Mouse (Mus musculus) small intestine, adult 2 months (tissue): Measurements from ENCODE around the gene Npc1l1. TPM values are rescaled to one million over a fixed set of nuclear protein-coding genes. Genes with fewer than 3 reads are reported as not detected.

Experiments used
- H3K27ac ChIP-seq: fragments of 200-500 bp; 2 replicates; pipeline ENCODE4 v1.5.1; 2012; ENCODE audit warnings: low read depth, low read length, control low read depth, inconsistent platforms; ENCODE audit not compliant: insufficient read depth
- H3K27me3 ChIP-seq: fragments of 200-500 bp; 2 replicates; pipeline ENCODE4 v1.6.1; 2012; ENCODE audit warnings: mild to moderate bottlenecking, moderate library complexity, low read length, inconsistent platforms; ENCODE audit not compliant: control insufficient read depth, insufficient read depth
- H3K36me3 ChIP-seq: fragments of 200-500 bp; 2 replicates; pipeline ENCODE4 v1.6.1; 2012; ENCODE audit warnings: mild to moderate bottlenecking, low read length, control low read depth, inconsistent platforms; ENCODE audit not compliant: control insufficient read depth, insufficient read depth
- H3K4me1 ChIP-seq: fragments of 200-500 bp; 2 replicates; pipeline ENCODE4 v1.6.1; 2012; ENCODE audit warnings: low read length, inconsistent platforms, mixed read lengths; ENCODE audit not compliant: control insufficient read depth, insufficient read depth, insufficient read length
- H3K4me3 ChIP-seq: fragments of 200-500 bp; 2 replicates; pipeline ENCODE4 v1.5.1; 2012; ENCODE audit warnings: low read depth, mild to moderate bottlenecking, control low read depth, inconsistent platforms, low read length, moderate library complexity
- CTCF ChIP-seq: fragments of 200-500 bp; IDR thresholded peaks from 2 replicates; pipeline ENCODE4 v1.5.1; 2012; ENCODE audit warnings: low read depth, mild to moderate bottlenecking, control low read depth, inconsistent platforms, low read length, moderate library complexity, mixed read lengths; ENCODE audit not compliant: insufficient replicate concordance, insufficient read length; ENCODE audit errors: extremely low read depth
- POLR2A ChIP-seq: fragments of 200-500 bp; IDR thresholded peaks from 2 replicates; pipeline ENCODE4 v1.6.1; 2012; ENCODE audit warnings: low read depth, mild to moderate bottlenecking, control low read depth, inconsistent platforms, low read length, moderate library complexity
- WGBS: fragments of 180-500 bp; shearing (Covaris S2); methylation state at CpG from one replicate; pipeline ENCODE4 v1.1.7; 2018; 5-methylcytosine and 5-hydroxymethylcytosine counted together
- polyA plus RNA-seq: library from polyadenylated mRNA; depleted of rRNA; stranded (reverse); fragments of >200 nt; gene quantifications from 2 replicates; pipeline ENCODE4 v1.2.3, GENCODE M21; 2012

Gene Npc1l1
- polyA plus RNA-seq, 1 experiment = 819 TPM

GRCm38 (mm10) chr11:6200570-6200969 lies 29.4 kb downstream of the Npc1l1 start:
- peaks cover 8% of the 10 kb centered on the region; the same call in 1 of the 2 replicates for H3K4me1 ChIP-seq
- peak overlapping the region; percentile 92; the same call in 1 of the 2 replicates for H3K27ac ChIP-seq
- H3K36me3 ChIP-seq = no peaks in the 10 kb centered on the region
- WGBS = 24% methylated on average over 9 of the region's 9 CpGs
- H3K4me3 ChIP-seq = no peak overlapping the region
- TF ChIP-seq CTCF (no peak), POLR2A (no peak)
- H3K27me3 ChIP-seq = no peaks in the 10 kb centered on the region

DNA sequence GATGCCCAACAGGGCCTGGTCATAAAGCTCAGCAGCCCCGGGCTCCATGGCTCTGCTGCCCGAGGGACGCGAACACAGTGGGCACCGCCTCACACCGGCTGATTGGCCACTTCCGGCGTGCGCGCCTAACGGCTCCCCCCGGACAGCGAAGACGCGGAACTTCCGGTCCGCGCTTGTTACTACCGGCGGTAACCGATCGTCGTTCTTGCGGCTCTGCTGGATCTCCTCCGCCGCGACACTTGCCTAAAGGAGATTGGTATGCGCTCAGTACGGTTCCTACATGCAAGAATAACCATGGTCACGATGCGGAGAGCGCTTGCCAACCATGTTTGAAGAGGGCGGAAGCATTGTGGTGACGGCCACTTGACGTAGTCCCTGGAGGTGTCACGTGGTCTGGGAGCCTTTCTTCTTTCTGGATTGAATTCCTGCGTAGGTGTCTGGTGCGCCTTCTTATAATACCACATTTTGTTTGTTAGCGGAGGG lies 29.8 kb downstream of the Npc1l1 start, which contains the start of gene Nudcd3:
Nudcd3 (minus strand) TSS at position 329 of the 483 bp plus-strand sequence.
- Histone ChIP-seq H3K36me3 (no peaks in the 10 kb centered on the region), H3K27ac (peak within 1 kb of the TSS; percentile 92), H3K4me1 (peaks cover 10% of the 10 kb centered on the region; the same call in 1 of the 2 replicates), H3K4me3 (peak within 1 kb of the TSS; percentile 86), H3K27me3 (no peaks in the 10 kb centered on the region)
- TF ChIP-seq CTCF (no peak), POLR2A (peak; percentile 31; the same call in 1 of the 2 replicates)
- WGBS = under 1% methylated on average over 39 of the region's 39 CpGs

- Histone ChIP-seq H3K27ac (peak within 1 kb of the TSS; percentile 92), H3K4me1 (peaks cover 10% of the 10 kb centered on the region; the same call in 1 of the 2 replicates), H3K36me3 (no peaks in the 10 kb centered on the region), H3K27me3 (no peaks in the 10 kb centered on the region), H3K4me3 (peak within 1 kb of the TSS; percentile 86)
- under 1% methylated on average over 35 of the region's 35 CpGs for WGBS
- TF ChIP-seq POLR2A = no peak
- TF ChIP-seq CTCF = 0 out of 2 replicates have a peak, but pooled peaks have one; percentile 5
Measured at GRCm38 (mm10) chr11:6199410-6200086, 30.4 kb downstream of the Npc1l1 start, which contains the start of gene A730071L15Rik. TSS of gene A730071L15Rik (plus strand) at chr11:6200029.

DNA sequence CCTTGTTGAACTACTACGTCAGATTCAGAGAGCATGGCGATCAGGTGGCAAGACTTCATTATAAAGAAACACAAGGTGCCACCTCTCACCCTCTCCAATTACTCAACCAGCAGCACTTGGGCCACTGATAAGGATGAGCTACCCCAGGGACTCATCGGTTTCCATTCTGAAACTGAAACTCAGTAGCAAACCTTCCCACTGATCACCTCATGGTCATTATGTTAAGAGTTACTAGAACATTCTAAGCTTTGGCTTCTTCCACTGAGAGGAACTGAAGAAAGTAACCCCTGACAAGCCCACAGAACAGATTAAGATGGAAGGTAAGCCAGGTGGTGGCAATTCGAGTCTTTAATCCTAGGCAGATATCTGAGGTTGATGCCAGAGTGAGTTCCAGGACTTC lies 31.5 kb downstream of the Npc1l1 start:
- H3K4me1 ChIP-seq = peaks cover 10% of the 10 kb centered on the region; the same call in 1 of the 2 replicates
- no peaks in the 10 kb centered on the region for H3K36me3 ChIP-seq
- no peaks in the 10 kb centered on the region for H3K27me3 ChIP-seq
- TF ChIP-seq POLR2A = no peak
- no peak for TF ChIP-seq CTCF
- no peak overlapping the region for H3K27ac ChIP-seq
- WGBS = 52% methylated on average over 4 of the region's 4 CpGs
- no peak overlapping the region for H3K4me3 ChIP-seq

DNA sequence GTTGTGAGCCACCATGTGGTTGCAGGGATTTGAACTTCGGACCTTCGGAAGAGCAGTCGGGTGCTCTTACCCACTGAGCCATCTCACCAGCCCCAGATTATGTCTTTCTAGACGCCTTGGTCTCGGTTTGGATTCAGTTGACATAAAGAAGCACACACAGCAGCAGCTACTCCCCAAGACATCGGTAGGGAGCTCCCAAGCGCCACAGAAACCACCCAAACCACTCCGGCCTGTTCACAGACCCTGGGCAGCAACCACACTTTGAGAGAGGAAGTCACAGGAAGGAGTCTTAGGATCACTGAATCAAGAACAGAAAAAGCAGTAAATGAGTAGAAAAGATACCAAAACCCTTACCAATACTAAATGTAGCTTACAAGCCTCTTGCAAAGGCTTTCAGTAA lies 33.2 kb downstream of the Npc1l1 start:
- Histone ChIP-seq H3K4me3 (no peak overlapping the region), H3K27ac (no peak overlapping the region), H3K27me3 (no peaks in the 10 kb centered on the region), H3K36me3 (peaks cover 10% of the 10 kb centered on the region), H3K4me1 (peaks cover 10% of the 10 kb centered on the region; the same call in 1 of the 2 replicates)
- 77% methylated on average over 8 of the region's 8 CpGs for whole genome bisulfite sequencing
- TF ChIP-seq CTCF (no peak), POLR2A (no peak)

DNA sequence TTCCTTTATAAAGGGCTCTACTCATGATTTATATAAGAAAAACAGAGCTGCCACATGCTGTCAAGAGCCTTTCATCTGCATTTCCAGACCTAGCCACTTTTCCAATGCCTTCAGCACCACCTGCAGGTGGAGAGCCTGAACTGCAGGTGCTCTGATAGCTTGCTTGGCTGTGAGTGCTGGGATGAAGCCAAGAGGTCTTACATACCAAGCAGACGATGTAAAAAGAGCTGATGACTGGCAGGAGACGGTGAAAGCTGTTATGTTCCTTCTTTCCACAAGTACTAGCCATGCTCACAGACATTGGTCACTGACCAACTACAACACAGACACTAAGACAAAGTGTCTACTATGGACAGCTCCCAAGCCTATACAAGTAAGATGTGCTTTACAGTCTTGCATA lies 42.1 kb downstream of the Npc1l1 start:
- whole genome bisulfite sequencing = 3% methylated on average over 2 of the region's 2 CpGs
- peaks cover 3% of the 10 kb centered on the region for H3K4me1 ChIP-seq
- TF ChIP-seq CTCF (peak; percentile 94; the same call in 1 of the 2 replicates), POLR2A (no peak)
- H3K27me3 ChIP-seq = no peaks in the 10 kb centered on the region
- H3K36me3 ChIP-seq = peaks cover 27% of the 10 kb centered on the region
- no peak overlapping the region for H3K4me3 ChIP-seq
- H3K27ac ChIP-seq = no peak overlapping the region

- TF ChIP-seq POLR2A = no peak
- TF ChIP-seq CTCF = no peak
- Histone ChIP-seq H3K4me3 (no peak overlapping the region), H3K36me3 (peaks cover 24% of the 10 kb centered on the region), H3K4me1 (peaks cover 3% of the 10 kb centered on the region), H3K27me3 (no peaks in the 10 kb centered on the region), H3K27ac (no peak overlapping the region)
- 93% methylated on average over 3 of the region's 3 CpGs for WGBS
Measured at GRCm38 (mm10) chr11:6187399-6187798, 42.5 kb downstream of the Npc1l1 start.
